Mouse (Mus musculus) layer of hippocampus, adult 9-11 months (tissue): ENCODE results near the gene Tmbim4.
A peak's percentile ranks its signal among the peaks of the same experiment; 100 is the strongest.

Experiments used
- DNase-seq: peaks from one replicate; pipeline ENCODE4 v3.0.0; 2022

Tmbim4 gene

GRCm38 (mm10) chr10:120201131-120201921, at the start of gene Tmbim4:
Tmbim4 (plus strand) TSS chr10:120201590.
- peak; percentile 9 for DNase-seq

GRCm38 (mm10) chr10:120151672-120152071, 49.7 kb upstream of the Tmbim4 start:
- DNase-seq: no peak

- DNase-seq: no peak
Measured at GRCm38 (mm10) chr10:120153911-120154310, 47.5 kb upstream of the Tmbim4 start.

GRCm38 (mm10) chr10:120160533-120160932, 40.9 kb upstream of the Tmbim4 start:
- no peak for DNase-seq

- DNase-seq: no peak
Measured at GRCm38 (mm10) chr10:120162840-120163239, 38.5 kb upstream of the Tmbim4 start.

GRCm38 (mm10) chr10:120163490-120163889, 37.9 kb upstream of the Tmbim4 start:
- no peak for DNase-seq

GRCm38 (mm10) chr10:120164931-120165792, 36.2 kb upstream of the Tmbim4 start:
- no peak for DNase-seq

- DNase-seq: no peak
Measured at GRCm38 (mm10) chr10:120165793-120166503, 35.4 kb upstream of the Tmbim4 start.

- no peak for DNase-seq
Measured at GRCm38 (mm10) chr10:120168070-120168469, 33.3 kb upstream of the Tmbim4 start.

- no peak for DNase-seq
Measured at GRCm38 (mm10) chr10:120169064-120169463, 32.3 kb upstream of the Tmbim4 start.

- DNase-seq: no peak
Measured at GRCm38 (mm10) chr10:120169841-120170240, 31.5 kb upstream of the Tmbim4 start.

GRCm38 (mm10) chr10:120170277-120170676, 31.1 kb upstream of the Tmbim4 start:
- DNase-seq: no peak

- DNase-seq: no peak
Measured at GRCm38 (mm10) chr10:120171340-120171739, 30.1 kb upstream of the Tmbim4 start.

- no peak for DNase-seq
Measured at GRCm38 (mm10) chr10:120174192-120174705, 27.1 kb upstream of the Tmbim4 start.

- DNase-seq: no peak
Measured at GRCm38 (mm10) chr10:120182887-120183286, 18.5 kb upstream of the Tmbim4 start.

- no peak for DNase-seq
Measured at GRCm38 (mm10) chr10:120183342-120183741, 18.0 kb upstream of the Tmbim4 start.

- no peak for DNase-seq
Measured at GRCm38 (mm10) chr10:120188513-120188912, 12.9 kb upstream of the Tmbim4 start.

GRCm38 (mm10) chr10:120189276-120189675, 12.1 kb upstream of the Tmbim4 start:
- no peak for DNase-seq

- no peak for DNase-seq
Measured at GRCm38 (mm10) chr10:120189782-120190181, 11.6 kb upstream of the Tmbim4 start.

GRCm38 (mm10) chr10:120191165-120191564, 10.2 kb upstream of the Tmbim4 start:
- DNase-seq: no peak

- DNase-seq: no peak
Measured at GRCm38 (mm10) chr10:120192278-120192677, 9.1 kb upstream of the Tmbim4 start.

- DNase-seq: no peak
Measured at GRCm38 (mm10) chr10:120193255-120193654, 8.1 kb upstream of the Tmbim4 start.
